Mouse (Mus musculus): ENCODE measurements around the gene Olfr183.
"Not testable (repeated sequence)": the region's sequence is repeated elsewhere in the genome, so short reads cannot be mapped to it uniquely, and the experiment has no call there.

Gene Olfr183

GRCm38 (mm10) chr16:58995057-58995456, at the start of gene Olfr183:
Gene Olfr183, plus strand, starts transcription at chr16:58995357.
- DNase-seq (ENCODE audit: low read depth, low spot score), result no peak
- H3K36me3 ChIP-seq (ENCODE audit: control insufficient read depth, insufficient read depth, low read length, poor library complexity, severe bottlenecking), result no peaks in the 10 kb centered on the region

GRCm38 (mm10) chr16:59007146-59007545, 12.0 kb downstream of the Olfr183 start:
- Histone ChIP-seq H3K27me3 (ENCODE audit: control insufficient read depth, insufficient read depth, low read length, poor library complexity, severe bottlenecking) (no peaks in the 10 kb centered on the region), H3K36me3 (ENCODE audit: control insufficient read depth, insufficient read depth, low read length, poor library complexity, severe bottlenecking) (no peaks in the 10 kb centered on the region)
- DNase-seq (ENCODE audit: low read depth, low spot score), result no peak

More at GRCm38 (mm10) chr16:58995057-58995456, at the start of gene Olfr183:
- H3K27me3 ChIP-seq (ENCODE audit: control insufficient read depth, insufficient read depth, low read length, poor library complexity, severe bottlenecking), result no peaks in the 10 kb centered on the region

- DNase-seq (ENCODE audit: low read depth, low spot score), result no peak
- no peaks in the 10 kb centered on the region for H3K36me3 ChIP-seq (ENCODE audit: control insufficient read depth, insufficient read depth, low read length, poor library complexity, severe bottlenecking)
- no peaks in the 10 kb centered on the region for H3K27me3 ChIP-seq (ENCODE audit: control insufficient read depth, insufficient read depth, low read length, poor library complexity, severe bottlenecking)
These were observed 18.3 kb downstream of the Olfr183 start for GRCm38 (mm10) chr16:59013357-59014018.

- no peaks in the 10 kb centered on the region for H3K27me3 ChIP-seq (ENCODE audit: control insufficient read depth, insufficient read depth, low read length, poor library complexity, severe bottlenecking)
- no peaks in the 10 kb centered on the region for H3K36me3 ChIP-seq (ENCODE audit: control insufficient read depth, insufficient read depth, low read length, poor library complexity, severe bottlenecking)
- no peak for DNase-seq (ENCODE audit: low read depth, low spot score)
These were observed 35.0 kb downstream of the Olfr183 start, which contains the start of gene Olfr186 for GRCm38 (mm10) chr16:59030191-59030590. Gene Olfr186, minus strand, starts transcription at chr16:59030291.

- no peaks in the 10 kb centered on the region for H3K36me3 ChIP-seq (ENCODE audit: control insufficient read depth, insufficient read depth, low read length, poor library complexity, severe bottlenecking)
- DNase-seq (ENCODE audit: low read depth, low spot score), result no peak
- no peaks in the 10 kb centered on the region for H3K27me3 ChIP-seq (ENCODE audit: control insufficient read depth, insufficient read depth, low read length, poor library complexity, severe bottlenecking)
These were observed 44.6 kb downstream of the Olfr183 start, which contains the start of gene Olfr187 for GRCm38 (mm10) chr16:59039710-59040109. Gene Olfr187, minus strand, starts transcription at chr16:59039767.

GRCm38 (mm10) chr16:59045835-59046234, 50.7 kb downstream of the Olfr183 start:
- Histone ChIP-seq H3K36me3 (ENCODE audit: control insufficient read depth, insufficient read depth, low read length, poor library complexity, severe bottlenecking) (no peaks in the 10 kb centered on the region), H3K27me3 (ENCODE audit: control insufficient read depth, insufficient read depth, low read length, poor library complexity, severe bottlenecking) (no peaks in the 10 kb centered on the region)
- DNase-seq (ENCODE audit: low read depth, low spot score), result no peak

GRCm38 (mm10) chr16:59047579-59047978, 52.4 kb downstream of the Olfr183 start:
- DNase-seq (ENCODE audit: low read depth, low spot score), result no peak
- no peaks in the 10 kb centered on the region for H3K27me3 ChIP-seq (ENCODE audit: control insufficient read depth, insufficient read depth, low read length, poor library complexity, severe bottlenecking)
- H3K36me3 ChIP-seq (ENCODE audit: control insufficient read depth, insufficient read depth, low read length, poor library complexity, severe bottlenecking), result no peaks in the 10 kb centered on the region

- H3K27me3 ChIP-seq (ENCODE audit: control insufficient read depth, insufficient read depth, low read length, poor library complexity, severe bottlenecking), result no peaks in the 10 kb centered on the region
- DNase-seq (ENCODE audit: low read depth, low spot score), result no peak
These were observed 53.7 kb downstream of the Olfr183 start for GRCm38 (mm10) chr16:59048860-59049259.

GRCm38 (mm10) chr16:59049286-59049685, 54.1 kb downstream of the Olfr183 start:
- DNase-seq (ENCODE audit: low read depth, low spot score); H3K27me3 ChIP-seq (ENCODE audit: control insufficient read depth, insufficient read depth, low read length, poor library complexity, severe bottlenecking); H3K36me3 ChIP-seq (ENCODE audit: control insufficient read depth, insufficient read depth, low read length, poor library complexity, severe bottlenecking): not testable (repeated sequence)

More at GRCm38 (mm10) chr16:59048860-59049259, 53.7 kb downstream of the Olfr183 start:
- no peaks in the 10 kb centered on the region for H3K36me3 ChIP-seq (ENCODE audit: control insufficient read depth, insufficient read depth, low read length, poor library complexity, severe bottlenecking)
